Mouse (Mus musculus) CH12.LX (cell line): ENCODE results near the gene Uba3. TPM values are rescaled to one million over a fixed set of nuclear protein-coding genes. Genes with fewer than 3 reads are reported as not detected.

ENCODE experiments used
- DNase-seq: peaks from one replicate; pipeline ENCODE4 v3.0.0-alpha.2; 2013; ENCODE audit errors: extremely low read depth
- H3K27ac ChIP-seq: 2 replicates; pipeline ENCODE4 v1.5.1; 2012; ENCODE audit warnings: low read depth, mild to moderate bottlenecking, control low read depth, moderate library complexity; ENCODE audit not compliant: insufficient read depth
- H3K27me3 ChIP-seq: replicated peaks from 2 replicates; pipeline ENCODE3; 2012; ENCODE audit warnings: inconsistent platforms
- H3K36me3 ChIP-seq, 2 experiments: replicated peaks in 1 of 2; 2 replicates each; pipeline versions ENCODE3 to v1.6.1; 2012; ENCODE audit warnings: inconsistent platforms in 1 of 2, low read length in 1 of 2, mild to moderate bottlenecking in 1 of 2, mixed read lengths in 1 of 2, moderate library complexity in 1 of 2; ENCODE audit not compliant: control insufficient read depth in 1 of 2, insufficient read depth in 1 of 2
- H3K4me1 ChIP-seq, 2 experiments: 2 replicates each; pipeline ENCODE4 v1.6.1; 2012; ENCODE audit warnings: inconsistent platforms in 1 of 2, moderate library complexity in 1 of 2; ENCODE audit not compliant: insufficient read depth in 2 of 2, control insufficient read depth in 1 of 2
- H3K4me2 ChIP-seq: 2 replicates; pipeline ENCODE4 v1.6.1; 2012; ENCODE audit warnings: low read depth, mild to moderate bottlenecking, control low read depth; ENCODE audit not compliant: poor library complexity, insufficient read depth, severe bottlenecking
- H3K4me3 ChIP-seq, 3 experiments: fragments of 150-350 bp in 1 of 3; sonication (generic) in 1 of 3; replicated peaks in 1 of 3; 2 replicates each; pipeline versions ENCODE3 to v1.5.1; 2011 to 2012; ENCODE audit warnings: low read depth in 2 of 3, low read length in 2 of 3, mild to moderate bottlenecking in 2 of 3, moderate library complexity in 2 of 3, control low read depth in 1 of 3, improper control_type of control experiment in 1 of 3, inconsistent platforms in 1 of 3, mixed read lengths in 1 of 3; ENCODE audit not compliant: poor library complexity in 1 of 3
- H3K79me2 ChIP-seq: replicated peaks from 2 replicates; pipeline ENCODE4 v1.6.1; 2012; ENCODE audit warnings: mild to moderate bottlenecking, moderate library complexity; ENCODE audit not compliant: control insufficient read depth, poor library complexity, insufficient read depth, severe bottlenecking; ENCODE audit errors: extremely low read depth
- H3K9ac ChIP-seq: 2 replicates; pipeline ENCODE4 v1.6.1; 2012; ENCODE audit warnings: low read depth, mild to moderate bottlenecking, control low read depth, moderate library complexity; ENCODE audit not compliant: insufficient read depth
- H3K9me3 ChIP-seq: replicated peaks from 2 replicates; pipeline ENCODE3; 2012; ENCODE audit warnings: low read length, inconsistent platforms, mixed read lengths
- BHLHE40 ChIP-seq: IDR thresholded peaks from 2 replicates; pipeline ENCODE4 v1.6.1; 2011; ENCODE audit warnings: mild to moderate bottlenecking, low read depth, low read length, improper control_type of control experiment
- CHD1 ChIP-seq: IDR thresholded peaks from 2 replicates; pipeline ENCODE4 v1.6.1; 2012; ENCODE audit warnings: low read depth, low read length, improper control_type of control experiment, inconsistent platforms
- CHD2 ChIP-seq: IDR thresholded peaks from 2 replicates; pipeline ENCODE4 v1.6.1; 2011; ENCODE audit warnings: low read length, improper control_type of control experiment
- E2F4 ChIP-seq: IDR thresholded peaks from 2 replicates; pipeline ENCODE4 v1.6.1; 2011; ENCODE audit warnings: low read depth, low read length, improper control_type of control experiment; ENCODE audit not compliant: insufficient replicate concordance
- ELF1 ChIP-seq: IDR thresholded peaks from 2 replicates; pipeline ENCODE4 v1.6.1; 2014; ENCODE audit warnings: low read depth, mild to moderate bottlenecking, inconsistent platforms, low read length, improper control_type of control experiment
- EP300 ChIP-seq: IDR thresholded peaks from 2 replicates; pipeline ENCODE4 v1.6.1; 2011; ENCODE audit warnings: low read length, improper control_type of control experiment
- ETS1 ChIP-seq: conservative IDR thresholded peaks from 2 replicates; pipeline ENCODE4 v1.6.1; 2012; ENCODE audit warnings: low read depth, mild to moderate bottlenecking, inconsistent platforms, low read length, improper control_type of control experiment, moderate library complexity
- HCFC1 ChIP-seq: IDR thresholded peaks from 2 replicates; pipeline ENCODE4 v1.6.1; 2012; ENCODE audit warnings: low read depth, mild to moderate bottlenecking, inconsistent platforms, low read length, improper control_type of control experiment
- IRF4 ChIP-seq: IDR thresholded peaks from 2 replicates; pipeline ENCODE4 v1.6.1; 2014; ENCODE audit warnings: low read depth, mild to moderate bottlenecking, inconsistent platforms, low read length, improper control_type of control experiment
- JUND ChIP-seq: conservative IDR thresholded peaks from 2 replicates; pipeline ENCODE4 v1.6.1; 2011; ENCODE audit warnings: low read depth, low read length, improper control_type of control experiment
- MAX ChIP-seq: IDR thresholded peaks from 2 replicates; pipeline ENCODE4 v1.6.1; 2011; ENCODE audit warnings: low read length, improper control_type of control experiment
- MAZ ChIP-seq: IDR thresholded peaks from 2 replicates; pipeline ENCODE4 v1.6.1; 2012; ENCODE audit warnings: low read depth, mild to moderate bottlenecking, inconsistent platforms, low read length, improper control_type of control experiment, moderate library complexity
- MEF2A ChIP-seq: IDR thresholded peaks from 2 replicates; pipeline ENCODE4 v1.6.1; 2014; ENCODE audit warnings: low read depth, mild to moderate bottlenecking, inconsistent platforms, low read length, improper control_type of control experiment, borderline replicate concordance
- MXI1 ChIP-seq: IDR thresholded peaks from 2 replicates; pipeline ENCODE4 v1.6.1; 2011; ENCODE audit warnings: mild to moderate bottlenecking, low read depth, low read length, improper control_type of control experiment
- MYC ChIP-seq: IDR thresholded peaks from 2 replicates; pipeline ENCODE4 v1.6.1; 2011; ENCODE audit warnings: low read depth, mild to moderate bottlenecking, improper control_type of control experiment, low read length
- NELFE ChIP-seq: IDR thresholded peaks from 2 replicates; pipeline ENCODE4 v1.6.1; 2011; ENCODE audit warnings: low read depth, low read length, improper control_type of control experiment
- NRF1 ChIP-seq: IDR thresholded peaks from 2 replicates; pipeline ENCODE4 v1.6.1; 2014; ENCODE audit warnings: low read depth, mild to moderate bottlenecking, inconsistent platforms, low read length, improper control_type of control experiment, moderate library complexity
- PAX5 ChIP-seq: IDR thresholded peaks from 2 replicates; pipeline ENCODE4 v1.6.1; 2012; ENCODE audit warnings: low read length, inconsistent platforms, mixed read lengths
- POLR2A ChIP-seq: IDR thresholded peaks from 2 replicates; pipeline ENCODE4 v1.6.1; 2011; ENCODE audit warnings: low read depth, mild to moderate bottlenecking, improper control_type of control experiment, low read length
- POLR2AphosphoS2 ChIP-seq: IDR thresholded peaks from 2 replicates; pipeline ENCODE4 v1.6.1; 2011; ENCODE audit warnings: low read depth, low read length, improper control_type of control experiment
- RAD21 ChIP-seq: IDR thresholded peaks from 2 replicates; pipeline ENCODE4 v1.6.1; 2011; ENCODE audit warnings: low read depth, mild to moderate bottlenecking, low read length, improper control_type of control experiment, moderate library complexity
- RCOR1 ChIP-seq: conservative IDR thresholded peaks from 2 replicates; pipeline ENCODE4 v1.6.1; 2012; ENCODE audit warnings: low read depth, mild to moderate bottlenecking, inconsistent platforms, low read length, improper control_type of control experiment
- SIN3A ChIP-seq: IDR thresholded peaks from 2 replicates; pipeline ENCODE4 v1.6.1; 2012; ENCODE audit warnings: low read length, improper control_type of control experiment, inconsistent platforms
- SMC3 ChIP-seq: IDR thresholded peaks from 2 replicates; pipeline ENCODE4 v1.6.1; 2011; ENCODE audit warnings: low read depth, low read length, improper control_type of control experiment
- TBP ChIP-seq: conservative IDR thresholded peaks from 2 replicates; pipeline ENCODE4 v1.6.1; 2011; ENCODE audit warnings: low read depth, low read length, improper control_type of control experiment
- UBTF ChIP-seq: IDR thresholded peaks from 2 replicates; pipeline ENCODE4 v1.6.1; 2012; ENCODE audit warnings: low read depth, mild to moderate bottlenecking, inconsistent platforms, low read length, improper control_type of control experiment, moderate library complexity
- USF2 ChIP-seq: conservative IDR thresholded peaks from 2 replicates; pipeline ENCODE4 v1.6.1; 2011; ENCODE audit warnings: low read depth, low read length, improper control_type of control experiment
- ZC3H11A ChIP-seq: IDR thresholded peaks from 2 replicates; pipeline ENCODE4 v1.6.1; 2012; ENCODE audit warnings: low read depth, mild to moderate bottlenecking, inconsistent platforms, low read length, improper control_type of control experiment
- ZKSCAN1 ChIP-seq: IDR thresholded peaks from 2 replicates; pipeline ENCODE4 v1.6.1; 2012; ENCODE audit warnings: low read depth, inconsistent platforms, low read length, improper control_type of control experiment, borderline replicate concordance
- ZMIZ1 ChIP-seq: IDR thresholded peaks from 2 replicates; pipeline ENCODE4 v1.6.1; 2012; ENCODE audit warnings: low read depth, mild to moderate bottlenecking, inconsistent platforms, low read length, improper control_type of control experiment
- ZNF384 ChIP-seq: IDR thresholded peaks from 2 replicates; pipeline ENCODE4 v1.6.1; 2012; ENCODE audit warnings: low read depth, low read length, improper control_type of control experiment, inconsistent platforms
- dilution Hi-C: fragments of 300-500 bp; cut with MboI; formaldehyde crosslinking; loops from 2 replicates; pipeline ENCODE4 v1.14.3; 2020; ENCODE audit warnings: low sequenced_read_pairs; ENCODE audit not compliant: extremely low pct_unique_long_range_greater_than_20kb, extremely low pct_ligation_motif_present
- in situ Hi-C: fragments of 300-500 bp; cut with MboI; formaldehyde crosslinking; loops from 3 replicates; pipeline ENCODE4 v1.14.3; 2019; ENCODE audit warnings: low sequenced_read_pairs, low pct_ligation_motif_present, low pct_unique_long_range_greater_than_20kb, mixed read lengths
- polyA plus RNA-seq: library from polyadenylated mRNA; unstranded; fragments of >175 nt; gene quantifications from 2 replicates; pipeline ENCODE4 v1.2.1, GENCODE M21; 2012; ENCODE audit warnings: low read depth; ENCODE audit not compliant: insufficient read length
- total RNA-seq, 2 experiments: library from RNA; depleted of rRNA; stranded (reverse); fragments of 300-350 nt in 1 of 2; fragments of >200 nt in 1 of 2; gene quantifications; 2 replicates each; pipeline ENCODE4 v1.2.3; 2012 to 2014

Gene Uba3
- total and polyA plus RNA-seq, 3 experiments: 52.7 to 106 (median 55.6) TPM

DNA sequence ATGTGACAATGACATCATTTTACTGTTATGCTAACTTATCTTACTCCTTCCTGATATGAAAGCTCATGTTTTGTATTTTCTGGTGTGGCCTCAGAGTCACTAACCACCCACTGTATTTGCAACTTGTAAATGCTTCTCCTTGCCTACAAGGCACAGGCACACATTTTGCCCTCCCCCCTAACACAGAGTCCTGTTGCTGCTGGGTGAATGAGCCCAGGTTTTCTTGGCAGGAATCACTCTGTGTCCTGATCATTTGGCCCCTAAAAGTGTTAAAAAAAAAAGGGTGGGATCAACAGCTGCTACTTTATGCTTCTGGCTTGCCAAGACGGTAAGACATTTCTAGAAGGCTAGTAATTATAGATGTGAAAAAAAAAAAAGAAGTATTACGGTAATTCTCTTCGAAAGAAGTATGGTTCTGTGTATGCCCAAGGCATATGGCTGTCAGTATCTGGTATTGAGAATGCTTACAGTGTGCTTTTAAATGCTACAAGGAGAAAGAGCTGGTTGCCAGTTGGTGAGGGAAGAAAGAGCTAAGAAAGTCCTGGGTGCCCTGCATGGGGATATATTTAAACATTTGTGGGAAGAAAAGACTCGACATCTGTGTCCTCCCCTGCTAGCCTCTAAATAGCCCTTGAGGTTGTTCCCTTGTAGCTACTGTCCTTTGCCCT lies 10.8 kb upstream of the Uba3 start:
- Histone ChIP-seq H3K4me1 (peaks cover 7 to 64% of the 10 kb centered on the region in 2 experiments; a peak in 3 of 4 replicates), H3K27ac (no peak overlapping the region), H3K36me3 (peaks cover 11 to 59% of the 10 kb centered on the region in 2 experiments), H3K9ac (no peak overlapping the region), H3K79me2 (peaks cover 58% of the 10 kb centered on the region), H3K4me2 (no peak overlapping the region), H3K9me3 (peaks cover 8% of the 10 kb centered on the region), H3K4me3 (no peak overlapping the region), H3K27me3 (no peaks in the 10 kb centered on the region)
- in situ Hi-C loops: loop anchor here (25.0 kb wide), 1 partner anchor 621 kb away; no protein-coding TSS in a partner anchor
- no peak for DNase-seq
- TF ChIP-seq EP300 (no peak), BHLHE40 (no peak), ZMIZ1 (no peak), MAX (no peak), MEF2A (no peak), RAD21 (no peak)
- dilution Hi-C loops: no loop called here

DNA sequence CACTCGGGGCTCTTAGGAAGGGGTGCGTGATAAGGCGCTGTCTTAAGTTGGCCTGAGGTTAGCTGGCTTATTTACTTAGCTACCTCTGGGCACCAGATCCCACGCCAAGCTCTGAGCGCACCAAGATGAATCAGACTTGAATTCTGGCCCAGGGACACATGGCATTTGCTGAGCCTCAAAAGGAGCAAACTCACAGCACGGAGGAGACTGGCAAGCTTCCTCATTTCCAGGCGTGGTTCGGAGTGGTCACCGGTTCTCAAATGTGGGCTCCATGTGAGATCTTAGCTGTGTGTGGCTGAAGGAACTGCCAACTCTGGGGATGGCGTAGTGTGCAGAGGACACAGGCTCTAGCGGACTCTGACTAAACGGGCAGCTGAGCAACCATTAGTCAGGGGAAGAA lies 6.5 kb upstream of the Uba3 start:
- Histone ChIP-seq H3K27me3 (no peaks in the 10 kb centered on the region), H3K4me1 (peaks cover 9 to 75% of the 10 kb centered on the region in 2 experiments), H3K9ac (peak overlapping the region; percentile 89), H3K79me2 (peaks cover 37% of the 10 kb centered on the region), H3K27ac (no peak overlapping the region), H3K4me3 (peak overlapping the region; percentile 88 to 97 (median 91)), H3K36me3 (peaks cover 11 to 32% of the 10 kb centered on the region in 2 experiments), H3K9me3 (peaks cover 8% of the 10 kb centered on the region), H3K4me2 (peak overlapping the region; percentile 62)
- in situ Hi-C loops: loop anchor here (25.0 kb wide), 1 partner anchor 625 kb away; no protein-coding TSS in a partner anchor
- TF ChIP-seq USF2 (no peak), HCFC1 (no peak), MXI1 (peak; percentile 63), ZC3H11A (no peak), POLR2A (no peak), NELFE (no peak), POLR2AphosphoS2 (no peak), MYC (peak; percentile 49; the same call in 1 of the 2 replicates), E2F4 (no peak), ZNF384 (no peak), MAX (0 out of 2 replicates have a peak, but pooled peaks have one; percentile 48), ELF1 (no peak), CHD2 (no peak), SMC3 (no peak), RCOR1 (no peak), PAX5 (no peak), RAD21 (no peak), NRF1 (no peak), UBTF (no peak), ETS1 (no peak), TBP (no peak), ZKSCAN1 (no peak), IRF4 (no peak), CHD1 (peak; percentile 92), SIN3A (no peak; the same call in 1 of the 2 replicates), MAZ (no peak), BHLHE40 (no peak), EP300 (no peak), JUND (no peak), MEF2A (no peak)
- DNase-seq: no peak
- dilution Hi-C loops: no loop called here
